Mouse (Mus musculus): Measurements from ENCODE around the gene Ggact.

Ggact gene

GRCm38 (mm10) chr14:122876723-122877122 is 36.8 kb downstream of the Ggact start:
- in situ Hi-C loops (cut with MboI; ENCODE audit: low pct_unique_long_range_greater_than_20kb in 1 of 2, low sequenced_read_pairs in 2 of 2, unreplicated experiment in 1 of 2): loop anchor here (25.0 kb wide), 4 partner anchors 639 to 1014 kb away; no protein-coding TSS in a partner anchor

GRCm38 (mm10) chr14:122876163-122876562 is 37.4 kb downstream of the Ggact start:
- in situ Hi-C loops (cut with MboI; ENCODE audit: low pct_unique_long_range_greater_than_20kb in 1 of 2, low sequenced_read_pairs in 2 of 2, unreplicated experiment in 1 of 2): loop anchor here (25.0 kb wide), 4 partner anchors 639 to 1014 kb away; no protein-coding TSS in a partner anchor

DNA sequence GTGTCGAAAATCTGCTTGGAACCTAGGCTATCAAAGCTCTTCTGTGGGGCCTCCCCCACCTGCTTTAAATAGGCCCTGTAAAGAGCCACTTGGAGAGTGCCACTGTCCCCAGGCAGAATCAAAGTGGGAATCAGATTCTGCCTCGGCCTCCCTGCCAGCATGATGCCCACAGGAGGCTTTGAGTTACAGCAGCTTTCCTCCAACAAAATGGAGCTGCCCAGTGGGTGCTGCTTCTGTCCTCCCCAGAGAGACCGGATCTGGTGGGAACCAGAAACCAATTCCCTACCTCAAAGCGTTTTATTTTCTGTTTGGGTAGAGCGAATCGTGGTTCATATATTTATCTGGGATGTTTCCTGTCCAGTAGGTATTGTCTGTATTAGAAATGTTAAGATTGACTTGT is 37.9 kb downstream of the Ggact start:
- in situ Hi-C loops (cut with MboI; ENCODE audit: low pct_unique_long_range_greater_than_20kb in 1 of 2, low sequenced_read_pairs in 2 of 2, unreplicated experiment in 1 of 2): loop anchor here (25.0 kb wide), 4 partner anchors 638 to 1013 kb away; no protein-coding TSS in a partner anchor

DNA sequence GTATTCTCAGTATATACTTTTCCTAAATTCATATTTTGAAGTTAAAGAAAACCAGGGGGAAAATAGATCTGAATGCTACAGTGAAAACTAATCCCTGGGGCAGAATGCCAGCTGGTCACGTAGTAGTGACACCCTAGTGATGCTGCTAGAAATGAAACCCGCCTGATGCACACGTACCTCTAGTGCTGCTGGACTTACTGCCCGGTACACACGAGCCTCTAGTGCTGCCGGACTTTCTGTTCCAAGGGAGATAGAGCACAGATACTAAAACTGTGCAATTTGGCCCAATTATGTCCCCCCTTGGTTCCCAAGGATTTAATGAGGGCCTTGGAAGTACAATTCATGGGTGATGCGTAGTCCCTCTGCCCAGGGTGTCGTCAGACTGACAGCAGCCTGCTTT is 38.5 kb downstream of the Ggact start:
- in situ Hi-C loops (cut with MboI; ENCODE audit: low pct_unique_long_range_greater_than_20kb in 1 of 2, low sequenced_read_pairs in 2 of 2, unreplicated experiment in 1 of 2): loop anchor here (25.0 kb wide), 4 partner anchors 638 to 1013 kb away; no protein-coding TSS in a partner anchor

- in situ Hi-C loops (cut with MboI; ENCODE audit: low pct_unique_long_range_greater_than_20kb in 1 of 2, low sequenced_read_pairs in 2 of 2, unreplicated experiment in 1 of 2): no loop called here
Observed at GRCm38 (mm10) chr14:122872612-122873011, 40.9 kb downstream of the Ggact start.

DNA sequence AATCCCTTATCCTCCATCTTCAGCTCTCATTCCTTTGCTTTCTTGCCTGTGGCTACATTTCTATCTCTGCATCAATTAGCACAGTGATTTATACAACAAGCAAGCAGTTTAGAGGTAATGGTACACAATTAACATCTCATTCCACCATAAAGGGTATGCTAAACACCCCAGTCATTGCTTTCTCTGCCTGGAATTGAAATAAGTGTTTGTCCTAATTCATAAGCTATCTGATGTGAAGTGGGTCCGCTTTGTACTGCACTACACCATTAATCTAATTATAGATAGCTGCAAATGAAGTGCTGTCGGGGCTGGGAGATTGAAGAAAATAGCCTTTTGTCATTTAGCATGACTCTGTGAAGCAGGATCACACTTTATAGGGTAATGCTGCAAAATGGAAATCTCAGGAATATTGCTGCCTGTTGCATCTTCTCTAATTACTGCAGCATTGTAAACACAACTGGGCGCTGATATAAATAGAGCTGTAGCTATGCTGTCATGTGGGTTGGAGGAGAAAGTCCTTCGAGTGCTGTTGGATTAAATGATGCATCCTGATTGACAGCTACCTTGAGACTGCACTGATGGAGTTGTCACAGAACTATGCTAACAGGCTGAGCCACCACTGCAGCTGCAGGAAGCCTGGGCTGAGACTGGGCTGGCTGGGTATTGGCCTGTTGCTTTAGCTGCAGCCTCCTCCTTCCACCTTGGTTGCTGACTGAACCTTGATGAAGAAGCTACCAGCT is 41.5 kb downstream of the Ggact start:
- in situ Hi-C loops (cut with MboI; ENCODE audit: low pct_unique_long_range_greater_than_20kb in 1 of 2, low sequenced_read_pairs in 2 of 2, unreplicated experiment in 1 of 2): no loop called here

- in situ Hi-C loops (cut with MboI; ENCODE audit: low pct_unique_long_range_greater_than_20kb in 1 of 2, low sequenced_read_pairs in 2 of 2, unreplicated experiment in 1 of 2): no loop called here
Observed at GRCm38 (mm10) chr14:122869831-122870230, 43.7 kb downstream of the Ggact start.

- in situ Hi-C loops (cut with MboI; ENCODE audit: low pct_unique_long_range_greater_than_20kb in 1 of 2, low sequenced_read_pairs in 2 of 2, unreplicated experiment in 1 of 2): no loop called here
Observed at GRCm38 (mm10) chr14:122867531-122868285, 45.8 kb downstream of the Ggact start.

- in situ Hi-C loops (cut with MboI; ENCODE audit: low pct_unique_long_range_greater_than_20kb in 1 of 2, low sequenced_read_pairs in 2 of 2, unreplicated experiment in 1 of 2): no loop called here
Observed at GRCm38 (mm10) chr14:122865462-122866129, 48.0 kb downstream of the Ggact start.

DNA sequence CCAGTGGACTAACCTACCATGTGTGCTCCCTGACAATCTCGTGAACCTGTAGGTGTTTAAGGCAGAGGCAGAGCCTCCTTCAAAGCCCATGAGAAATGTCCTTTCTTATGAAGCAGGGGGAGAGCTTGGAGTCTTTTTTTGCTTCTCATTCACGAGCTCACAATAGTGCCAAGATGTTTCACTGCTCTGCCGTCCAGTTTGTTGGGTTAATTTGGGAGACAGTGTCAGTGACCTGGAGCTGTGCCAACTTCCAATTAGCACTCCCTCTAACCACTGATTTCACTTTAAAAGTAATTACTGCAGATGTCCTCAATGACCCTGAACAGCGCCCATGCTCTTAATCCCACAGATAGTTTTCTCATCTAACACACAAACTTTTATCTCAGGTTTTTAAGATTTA is 50.9 kb downstream of the Ggact start:
- in situ Hi-C loops (cut with MboI; ENCODE audit: low pct_unique_long_range_greater_than_20kb in 1 of 2, low sequenced_read_pairs in 2 of 2, unreplicated experiment in 1 of 2): no loop called here

GRCm38 (mm10) chr14:122859792-122860191 is 53.8 kb downstream of the Ggact start:
- in situ Hi-C loops (cut with MboI; ENCODE audit: low pct_unique_long_range_greater_than_20kb in 1 of 2, low sequenced_read_pairs in 2 of 2, unreplicated experiment in 1 of 2): no loop called here

- in situ Hi-C loops (cut with MboI; ENCODE audit: low pct_unique_long_range_greater_than_20kb in 1 of 2, low sequenced_read_pairs in 2 of 2, unreplicated experiment in 1 of 2): no loop called here
Observed at GRCm38 (mm10) chr14:122852506-122853057, 61.0 kb downstream of the Ggact start.

DNA sequence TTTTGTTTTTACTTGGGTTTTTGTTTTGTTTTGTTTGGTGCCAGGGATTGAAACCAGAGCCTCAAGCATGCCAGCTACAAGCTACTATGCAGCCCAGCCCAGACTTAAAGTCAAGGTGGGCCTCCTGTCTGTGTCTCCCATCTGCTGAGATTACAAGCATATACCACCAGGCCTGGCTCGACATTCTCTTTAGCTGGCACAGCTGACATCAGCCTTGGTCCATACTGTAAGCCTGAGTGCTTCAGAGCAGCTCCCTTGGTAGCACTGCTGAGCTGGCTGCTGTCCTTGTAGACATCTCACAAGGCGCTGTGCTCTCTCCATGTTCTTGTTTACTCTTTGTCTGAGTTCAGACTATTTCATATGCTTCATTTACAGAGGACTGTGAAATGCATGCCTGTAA is 76.5 kb downstream of the Ggact start:
- in situ Hi-C loops (cut with MboI; ENCODE audit: low pct_unique_long_range_greater_than_20kb in 1 of 2, low sequenced_read_pairs in 2 of 2, unreplicated experiment in 1 of 2): no loop called here

DNA sequence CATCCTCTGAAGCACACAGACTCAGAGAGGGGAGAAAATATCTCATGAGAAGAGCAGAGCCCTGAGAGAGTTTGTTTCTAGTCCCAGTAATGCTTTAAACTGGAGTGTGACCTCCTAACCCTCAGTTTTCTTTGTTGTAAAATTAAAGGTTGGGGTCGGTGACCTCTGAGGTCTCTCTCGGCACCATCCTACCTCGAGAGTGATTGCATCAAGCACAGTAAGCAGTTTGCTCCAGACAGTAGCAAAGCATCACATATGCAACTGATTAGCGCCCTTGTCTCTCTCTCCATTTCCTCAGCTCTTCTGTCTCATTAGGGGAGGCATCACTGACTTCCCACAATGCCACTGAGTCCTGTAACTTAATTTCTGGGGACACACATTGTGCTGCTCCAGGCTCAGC is 77.3 kb downstream of the Ggact start:
- in situ Hi-C loops (cut with MboI; ENCODE audit: low pct_unique_long_range_greater_than_20kb in 1 of 2, low sequenced_read_pairs in 2 of 2, unreplicated experiment in 1 of 2): no loop called here

DNA sequence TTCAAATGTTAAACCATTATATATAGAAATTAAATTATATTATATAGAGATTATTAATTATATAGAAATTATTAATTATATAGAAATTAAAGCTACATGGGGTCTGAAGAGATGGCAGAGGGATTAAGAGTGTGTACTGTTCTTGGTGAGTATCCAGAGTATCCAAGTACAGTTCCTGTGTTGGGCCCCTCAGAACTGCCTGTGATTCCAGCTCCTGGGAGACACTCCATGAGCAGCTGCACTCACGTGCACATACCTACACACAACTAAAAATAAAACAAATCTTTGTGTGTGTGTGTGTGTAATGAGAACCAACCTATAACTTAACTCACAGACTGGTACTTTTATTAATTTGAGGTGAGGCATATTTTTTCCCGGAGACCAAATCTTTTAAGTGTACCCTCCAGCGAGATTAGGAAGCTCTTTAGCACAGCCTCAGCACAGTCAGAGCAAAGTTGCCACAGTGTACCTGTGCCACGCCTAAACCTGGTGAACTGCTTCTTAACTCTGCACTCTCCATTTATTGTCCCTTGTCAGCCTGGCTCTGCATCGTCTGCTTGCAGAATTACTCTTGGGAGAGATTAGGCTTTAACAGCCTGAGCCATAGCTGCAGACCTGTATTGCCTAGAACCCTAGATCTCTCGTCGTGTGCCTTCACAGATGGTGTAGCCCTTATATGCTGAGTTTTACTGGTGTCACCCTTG is 77.9 kb downstream of the Ggact start:
- in situ Hi-C loops (cut with MboI; ENCODE audit: low pct_unique_long_range_greater_than_20kb in 1 of 2, low sequenced_read_pairs in 2 of 2, unreplicated experiment in 1 of 2): no loop called here

DNA sequence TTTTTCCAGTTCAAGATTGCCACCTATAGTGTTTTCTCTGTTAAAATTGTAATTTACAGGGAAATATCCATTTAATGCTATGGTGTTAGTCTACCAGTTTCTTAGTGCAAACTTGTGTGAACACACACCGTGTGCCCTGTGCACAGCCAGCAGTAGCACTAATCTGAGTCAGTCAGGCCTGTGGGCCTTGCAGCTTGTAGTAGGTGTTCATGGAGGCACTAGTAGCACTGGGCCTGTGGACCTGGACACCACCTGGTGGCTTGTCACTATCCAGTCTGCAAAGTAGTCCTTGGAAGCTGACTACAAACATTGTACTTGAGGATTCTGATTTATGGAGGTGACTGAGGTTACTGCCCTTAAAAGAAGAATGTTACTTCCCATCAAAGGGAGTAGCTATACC is 78.8 kb downstream of the Ggact start:
- in situ Hi-C loops (cut with MboI; ENCODE audit: low pct_unique_long_range_greater_than_20kb in 1 of 2, low sequenced_read_pairs in 2 of 2, unreplicated experiment in 1 of 2): no loop called here

- in situ Hi-C loops (cut with MboI; ENCODE audit: low pct_unique_long_range_greater_than_20kb in 1 of 2, low sequenced_read_pairs in 2 of 2, unreplicated experiment in 1 of 2): no loop called here
Observed at GRCm38 (mm10) chr14:122833666-122834065, 79.9 kb downstream of the Ggact start.

DNA sequence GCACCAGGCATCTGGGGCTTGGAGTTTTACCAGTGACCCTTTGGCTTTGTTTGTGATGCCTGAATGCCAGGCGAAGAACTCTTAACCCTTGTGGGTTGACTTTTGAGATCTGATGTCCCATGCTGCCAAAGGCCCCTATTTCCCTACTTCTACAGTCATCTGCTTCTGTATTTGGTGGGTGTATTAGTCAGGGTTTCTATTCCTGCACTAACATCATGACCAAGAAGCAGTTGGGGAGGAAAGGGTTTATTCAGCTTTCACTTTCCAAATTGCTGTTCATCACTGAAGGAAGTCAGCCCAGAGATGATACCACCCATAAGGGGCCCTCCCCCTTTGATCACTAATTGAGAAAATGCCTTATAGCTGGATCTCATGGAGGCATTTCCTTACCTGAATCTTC is 83.1 kb downstream of the Ggact start:
- in situ Hi-C loops (cut with MboI; ENCODE audit: low pct_unique_long_range_greater_than_20kb in 1 of 2, low sequenced_read_pairs in 2 of 2, unreplicated experiment in 1 of 2): no loop called here

All from mouse embryonic stem cell (cell line).